Mouse (Mus musculus): Measurements from ENCODE around the gene Glis2.

Glis2 gene

DNA sequence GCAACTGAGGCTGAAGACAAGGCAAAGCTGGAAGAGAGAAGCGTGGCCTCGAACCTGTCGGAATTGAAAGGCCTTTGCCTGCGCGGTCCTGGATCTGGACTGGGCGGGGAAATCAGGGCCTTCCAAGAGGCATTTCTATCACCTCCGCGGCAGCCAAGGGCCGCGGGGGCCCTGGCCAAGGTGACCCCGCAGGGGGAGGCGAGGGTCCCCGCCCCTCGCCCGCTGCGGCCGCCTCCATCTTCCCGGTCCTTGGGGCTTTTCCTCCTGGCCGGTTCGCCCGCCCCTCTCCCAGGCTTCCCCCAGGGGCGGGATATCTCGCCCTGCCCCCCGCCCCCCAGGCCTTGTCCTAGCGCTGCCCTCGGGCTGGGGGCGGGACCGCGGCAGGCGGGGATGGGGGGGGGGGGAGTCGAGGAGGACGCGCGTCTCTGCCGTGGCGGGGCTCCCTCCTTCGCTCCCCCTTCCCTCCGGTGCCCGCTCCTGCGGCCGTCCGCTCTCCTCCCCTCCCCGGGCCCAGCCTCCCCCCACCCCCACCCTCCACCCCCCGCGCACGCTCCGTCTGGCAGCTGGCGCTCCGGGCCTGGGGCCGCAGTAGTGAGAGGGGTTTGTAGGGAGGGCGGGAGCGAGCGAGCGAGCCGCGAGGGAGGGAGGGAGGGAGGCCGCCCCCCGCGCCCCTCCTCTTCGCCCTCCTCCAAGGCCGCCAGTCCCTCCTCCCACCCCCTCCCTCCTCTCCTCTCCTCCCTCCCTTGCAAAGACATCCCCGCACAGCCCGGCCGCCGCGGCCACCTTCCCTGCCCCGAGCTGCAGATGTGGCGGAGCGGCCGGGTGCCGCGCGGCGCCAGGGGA lies at the start of gene Glis2:
Glis2 (plus strand) TSS at position 743 of the 843 bp plus-strand sequence.
- DNase-seq (ENCODE audit: low read depth, low spot score), result peak; percentile 76

DNA sequence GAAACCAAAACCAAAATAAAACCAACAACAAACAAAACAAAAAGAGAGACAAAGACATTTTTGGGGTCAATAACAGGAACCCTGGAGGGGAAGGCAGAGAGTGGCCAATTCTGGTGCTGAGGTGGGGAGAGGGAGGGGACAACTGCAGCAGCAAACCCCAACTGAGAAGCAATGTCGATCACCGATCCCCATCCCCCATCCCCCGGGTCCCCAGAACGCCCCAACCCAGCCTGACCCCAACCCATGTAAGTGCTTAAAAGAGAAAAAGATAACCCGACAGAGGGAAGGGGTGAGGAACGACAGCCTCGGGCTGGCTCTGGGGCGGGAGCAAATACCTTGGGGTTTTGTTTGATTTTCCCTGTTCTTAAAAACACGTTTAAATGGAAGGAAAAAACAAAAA lies 49.7 kb upstream of the Glis2 start:
- no peak for DNase-seq (ENCODE audit: low read depth, low spot score)

GRCm38 (mm10) chr16:4546838-4547237 lies 47.7 kb upstream of the Glis2 start:
- no peak for DNase-seq (ENCODE audit: low read depth, low spot score)

GRCm38 (mm10) chr16:4547611-4548010 lies 46.9 kb upstream of the Glis2 start:
- no peak for DNase-seq (ENCODE audit: low read depth, low spot score)

- no peak for DNase-seq (ENCODE audit: low read depth, low spot score)
Observed at GRCm38 (mm10) chr16:4548953-4549688, 45.4 kb upstream of the Glis2 start.

DNA sequence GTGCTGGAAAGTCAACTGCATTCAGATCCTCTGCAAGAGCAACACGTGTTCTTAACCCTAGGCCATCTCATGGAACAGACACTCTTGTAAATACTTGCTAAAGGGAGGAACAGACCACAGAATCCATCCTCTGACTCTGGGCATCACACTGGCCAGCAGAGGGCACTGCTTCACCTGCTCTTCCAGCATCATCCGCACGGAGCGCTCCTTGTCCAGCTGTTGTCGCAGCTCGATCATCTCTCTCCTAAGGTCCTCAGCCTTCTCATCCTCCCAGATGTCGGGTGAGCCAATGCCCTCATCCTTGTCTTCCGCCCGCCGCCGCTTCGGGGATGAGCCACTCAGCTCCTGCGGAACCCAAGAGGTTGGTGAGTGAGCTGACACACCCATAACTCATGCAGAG lies 43.5 kb upstream of the Glis2 start:
- DNase-seq (ENCODE audit: low read depth, low spot score), result no peak

GRCm38 (mm10) chr16:4551885-4552284 lies 42.6 kb upstream of the Glis2 start:
- DNase-seq (ENCODE audit: low read depth, low spot score), result no peak

GRCm38 (mm10) chr16:4552829-4553550 lies 41.5 kb upstream of the Glis2 start:
- no peak for DNase-seq (ENCODE audit: low read depth, low spot score)

- DNase-seq (ENCODE audit: low read depth, low spot score), result no peak
Observed at GRCm38 (mm10) chr16:4555555-4555954, 39.0 kb upstream of the Glis2 start.

DNA sequence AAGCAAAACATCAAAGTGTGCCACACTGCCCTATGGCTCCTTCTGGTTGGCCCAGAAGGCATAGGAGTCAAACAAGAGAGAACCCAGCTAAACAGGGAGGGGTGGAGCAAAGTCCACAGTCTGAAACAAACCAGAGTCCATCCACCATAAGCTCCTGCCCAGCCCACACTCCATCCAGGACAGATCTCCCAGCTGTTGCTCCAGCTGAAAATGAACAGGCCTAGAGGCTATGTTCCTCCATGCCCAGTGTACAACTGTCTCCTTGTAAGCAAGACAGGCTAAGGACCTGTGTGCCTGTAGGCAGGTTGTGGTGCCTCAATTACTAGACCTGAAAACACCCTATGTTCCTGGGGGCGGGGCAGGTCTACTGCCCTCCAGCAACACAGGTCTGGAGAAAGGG lies 37.4 kb upstream of the Glis2 start:
- DNase-seq (ENCODE audit: low read depth, low spot score), result no peak

GRCm38 (mm10) chr16:4557949-4558348 lies 36.6 kb upstream of the Glis2 start:
- DNase-seq (ENCODE audit: low read depth, low spot score), result peak; percentile 34

DNA sequence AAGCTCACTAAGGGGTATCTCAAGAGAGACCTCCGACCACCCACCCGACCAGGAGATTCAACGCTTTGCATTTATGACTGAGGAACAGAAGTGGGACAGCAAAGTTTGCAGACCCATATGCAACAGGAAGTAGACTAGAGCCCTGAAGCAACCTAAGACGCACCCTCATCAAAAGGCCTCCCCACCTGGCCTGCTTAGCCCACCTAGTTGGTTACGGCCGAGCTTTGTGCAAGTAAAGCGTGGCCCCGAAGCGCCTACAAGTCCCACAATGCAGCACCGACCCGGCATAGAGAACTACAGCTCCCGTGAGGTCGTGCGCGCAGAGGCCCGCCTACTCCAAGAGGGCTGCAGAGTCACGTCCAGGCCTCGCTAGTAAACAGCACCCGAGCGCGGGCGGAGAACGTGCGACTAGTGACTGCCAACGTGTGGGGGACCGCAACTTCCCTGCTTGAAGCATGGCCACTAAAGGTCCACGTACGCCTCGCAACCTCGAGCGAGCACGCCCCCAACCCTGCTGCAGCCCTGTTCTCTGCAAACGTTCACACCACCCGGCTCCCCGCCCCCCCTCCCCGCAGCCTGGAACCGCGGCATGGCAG lies 36.0 kb upstream of the Glis2 start:
- DNase-seq (ENCODE audit: low read depth, low spot score), result peak; percentile 90

- peak; percentile 55 for DNase-seq (ENCODE audit: low read depth, low spot score)
Observed at GRCm38 (mm10) chr16:4558980-4559631, 35.4 kb upstream of the Glis2 start.

DNA sequence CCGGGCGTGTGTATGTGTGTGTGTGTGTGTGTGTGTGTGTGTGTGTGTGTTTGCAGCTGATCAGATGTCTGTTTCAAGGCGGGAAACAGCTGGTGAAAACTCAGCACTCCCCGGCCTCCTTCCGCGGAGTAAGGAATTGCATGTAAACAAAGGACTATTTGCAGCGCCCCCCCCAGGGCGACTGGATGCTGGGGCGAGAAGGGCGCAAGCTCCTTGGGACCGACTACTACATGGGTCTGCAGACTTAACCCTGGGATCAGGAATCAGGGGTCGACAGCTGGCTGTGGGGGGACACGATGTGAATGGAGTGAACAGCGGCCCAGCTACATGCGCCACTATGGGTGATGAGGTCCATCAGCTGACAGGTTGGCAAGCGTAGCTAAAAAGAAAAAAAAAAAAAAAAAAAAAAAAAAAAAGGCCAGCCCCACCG lies 34.8 kb upstream of the Glis2 start, which contains the start of gene Tfap4:
Tfap4 (minus strand) TSS at position 140 of the 430 bp plus-strand sequence.
- DNase-seq (ENCODE audit: low read depth, low spot score), result peak; percentile 83

DNA sequence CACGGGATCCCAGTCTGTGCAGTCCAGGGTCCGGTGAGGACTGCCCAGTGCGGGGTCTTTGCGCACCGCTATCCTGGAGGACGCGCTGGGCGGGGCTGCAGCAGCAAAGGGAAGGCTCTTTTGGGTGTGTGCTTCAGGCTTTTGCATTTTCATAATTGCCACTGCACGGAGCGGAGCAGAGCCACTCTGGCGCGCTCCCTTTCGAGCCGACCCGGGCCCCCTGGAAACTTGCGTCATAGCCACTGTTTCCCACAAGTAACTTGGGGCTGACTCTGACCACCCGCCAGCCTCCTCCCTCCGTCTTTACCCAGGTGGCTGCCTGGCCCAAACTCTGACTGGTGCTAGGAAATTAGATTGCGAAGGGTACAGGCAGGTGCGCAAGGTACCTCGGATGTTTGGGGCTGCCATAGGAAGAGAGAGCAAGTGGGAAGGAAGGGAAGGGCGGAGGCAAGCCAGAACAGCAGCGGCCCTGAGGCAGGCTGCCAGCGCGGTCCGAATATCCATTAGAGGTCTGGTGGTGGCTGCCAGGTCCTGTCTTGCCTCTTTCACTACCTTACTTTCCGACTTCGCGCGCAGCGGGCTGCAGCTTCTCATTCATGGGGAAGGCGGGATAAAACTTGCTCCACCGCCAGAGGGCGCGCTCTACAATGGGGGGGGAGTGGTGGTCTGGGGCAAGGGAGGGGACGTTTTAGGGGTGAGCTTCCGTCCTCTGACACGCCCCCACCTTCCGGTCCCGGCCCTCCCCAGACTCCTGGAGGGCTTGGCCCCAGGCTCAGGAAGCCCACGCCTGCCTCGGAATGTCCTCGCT lies 34.2 kb upstream of the Glis2 start:
- no peak for DNase-seq (ENCODE audit: low read depth, low spot score)

- DNase-seq (ENCODE audit: low read depth, low spot score), result no peak
Observed at GRCm38 (mm10) chr16:4567912-4568311, 26.6 kb upstream of the Glis2 start.

- no peak for DNase-seq (ENCODE audit: low read depth, low spot score)
Observed at GRCm38 (mm10) chr16:4570737-4571136, 23.8 kb upstream of the Glis2 start.

GRCm38 (mm10) chr16:4576038-4576437 lies 18.5 kb upstream of the Glis2 start:
- no peak for DNase-seq (ENCODE audit: low read depth, low spot score)

GRCm38 (mm10) chr16:4576873-4577272 lies 17.6 kb upstream of the Glis2 start:
- DNase-seq (ENCODE audit: low read depth, low spot score), result no peak

DNA sequence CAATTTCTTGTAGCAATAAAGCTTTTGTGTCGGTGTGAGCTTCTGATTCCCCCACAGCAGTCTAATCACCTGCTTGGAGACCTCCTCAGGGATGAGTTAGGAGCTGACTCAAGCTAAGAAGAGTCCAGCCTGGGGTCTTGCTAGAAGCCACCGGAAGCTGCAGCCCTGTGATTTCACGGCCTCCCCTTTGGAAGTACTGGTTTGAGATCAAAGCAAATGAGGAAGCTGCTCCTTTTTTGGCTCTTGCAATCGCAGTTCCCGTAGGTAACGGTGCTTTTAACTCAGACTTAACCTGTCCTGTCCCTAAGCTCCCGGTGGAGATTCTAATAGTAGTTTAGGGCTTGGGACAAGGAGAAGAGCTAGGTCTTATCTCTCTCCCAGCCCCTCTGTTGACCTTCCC lies 15.9 kb upstream of the Glis2 start:
- no peak for DNase-seq (ENCODE audit: low read depth, low spot score)
